Mouse (Mus musculus) common myeloid progenitor, adult 5-6 weeks (primary cell): ENCODE data around the gene Cenpl. TPM values are rescaled to one million over a fixed set of nuclear protein-coding genes. Genes with fewer than 3 reads are reported as not detected.

Experiments
- ATAC-seq: replicated peaks from 2 replicates; pipeline ENCODE4 v1.8.0; 2016; ENCODE audit warnings: low read depth, mild to moderate bottlenecking, moderate TSS enrichment, inconsistent platforms; ENCODE audit not compliant: poor library complexity, severe bottlenecking
- total RNA-seq: library from RNA; stranded (forward); fragments of 200-1000, 187-1606 nt; gene quantifications from 2 replicates; pipeline ENCODE4 v1.2.3, GENCODE M21; 2017

Gene Cenpl
- total RNA-seq, 1 experiment from 2014 or later, result 6.4 TPM

GRCm38 (mm10) chr1:161040855-161041254 lies 29.7 kb upstream of the Cenpl start:
- ATAC-seq, result no peak; the same call in 1 of the 2 replicates

- no peak for ATAC-seq
Observed at GRCm38 (mm10) chr1:161041261-161042020, 29.1 kb upstream of the Cenpl start.

- no peak for ATAC-seq
Observed at GRCm38 (mm10) chr1:161046972-161047371, 23.5 kb upstream of the Cenpl start.

GRCm38 (mm10) chr1:161057164-161057563 lies 13.3 kb upstream of the Cenpl start:
- no peak for ATAC-seq

GRCm38 (mm10) chr1:161063351-161063750 lies 7.2 kb upstream of the Cenpl start:
- ATAC-seq, result no peak

- no peak for ATAC-seq
Observed at GRCm38 (mm10) chr1:161071272-161071620, 733 bp downstream of the Cenpl start.

- peak; percentile 68 for ATAC-seq
Observed at GRCm38 (mm10) chr1:161076238-161076637, 5.7 kb downstream of the Cenpl start.

GRCm38 (mm10) chr1:161077243-161077642 lies 6.7 kb downstream of the Cenpl start:
- ATAC-seq, result peak; percentile 53; the same call in 1 of the 2 replicates

GRCm38 (mm10) chr1:161099721-161100405 lies 29.4 kb downstream of the Cenpl start:
- ATAC-seq, result peak; percentile 92

GRCm38 (mm10) chr1:161103842-161104241 lies 33.3 kb downstream of the Cenpl start:
- ATAC-seq, result 0 out of 2 replicates have a peak, but pooled peaks have one; percentile 23

- ATAC-seq, result no peak
Observed at GRCm38 (mm10) chr1:161109216-161109615, 38.7 kb downstream of the Cenpl start.

GRCm38 (mm10) chr1:161114591-161114990 lies 44.1 kb downstream of the Cenpl start:
- no peak for ATAC-seq

- no peak for ATAC-seq
Observed at GRCm38 (mm10) chr1:161122661-161123418, 52.3 kb downstream of the Cenpl start.

- ATAC-seq, result no peak
Observed at GRCm38 (mm10) chr1:161126461-161126860, 55.9 kb downstream of the Cenpl start.

GRCm38 (mm10) chr1:161130726-161131664 lies 60.5 kb downstream of the Cenpl start, which contains the start of gene Klhl20:
Klhl20 (minus strand) TSS chr1:161131511.
- peak; percentile 100 for ATAC-seq

Other genes starting within 250 kb of the Cenpl start
- 27.2 and 34.9 TPM in 2 replicates for gene Rc3h1, start 164.3 kb upstream of the Cenpl start, total RNA-seq
- gene Serpinc1, start 92.1 kb upstream of the Cenpl start, total RNA-seq, result 0.34 and 0.82 TPM in 2 replicates
- gene Zbtb37, start 35.9 kb upstream of the Cenpl start, total RNA-seq, result 6.5 and 8.7 TPM in 2 replicates
- gene Dars2, start 55 bp upstream of the Cenpl start, total RNA-seq, result 33.7 and 38.1 TPM in 2 replicates
- 17.2 and 22.6 TPM in 2 replicates for gene Klhl20, start 60.8 kb downstream of the Cenpl start, total RNA-seq
- not detected in 2 replicates for gene Ankrd45, start 72.0 kb downstream of the Cenpl start, total RNA-seq
- gene Tex50, start 88.6 kb downstream of the Cenpl start, total RNA-seq, result not detected in 2 replicates
- 389 and 411 TPM in 2 replicates for gene Prdx6, start 180.5 kb downstream of the Cenpl start, total RNA-seq